Mouse (Mus musculus) E14TG2a.4 (cell line): Measurements from ENCODE around the gene Sel1l3.

Experiments used
- CTCF ChIP-seq: conservative IDR thresholded peaks from 2 replicates; pipeline ENCODE4 v1.5.1; 2014; ENCODE audit warnings: low read length
- POU5F1 ChIP-seq: IDR thresholded peaks from 2 replicates; pipeline ENCODE4 v1.6.1; 2014; ENCODE audit warnings: low read length, borderline replicate concordance

DNA sequence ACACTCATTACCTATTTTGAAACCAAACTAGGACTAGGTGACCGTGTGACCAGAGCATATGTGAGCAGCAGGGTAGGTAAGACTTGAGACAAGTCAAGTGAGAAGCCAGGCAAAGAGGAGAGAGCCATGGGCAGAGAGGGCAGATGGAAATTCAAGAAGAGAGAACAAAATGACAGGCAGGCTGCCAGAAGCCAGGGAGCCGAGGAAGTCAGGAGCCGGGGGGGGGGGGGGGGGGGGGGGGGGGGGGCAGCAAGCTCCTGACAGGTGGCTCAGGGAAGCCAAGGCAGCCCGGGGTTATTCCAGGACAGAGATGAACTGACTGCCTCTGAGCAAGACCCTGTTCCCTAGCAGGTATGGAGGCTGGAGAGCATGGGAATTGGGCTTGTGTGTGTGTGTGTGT lies 37.7 kb downstream of the Sel1l3 start:
- TF ChIP-seq CTCF = no peak
- TF ChIP-seq POU5F1 = no peak
